Mouse (Mus musculus) MEL (cell line): ENCODE results near the gene Tmem239. TPM values are rescaled to one million over a fixed set of nuclear protein-coding genes. Genes with fewer than 3 reads are reported as not detected.
A peak's percentile ranks its signal among the peaks of the same experiment; 100 is the strongest.

Experiments
- DNase-seq: peaks from one replicate; pipeline ENCODE4 v3.0.0; 2011; ENCODE audit warnings: low read depth, low spot score
- H3K27ac ChIP-seq: 2 replicates; pipeline ENCODE4 v1.5.1; 2012; ENCODE audit warnings: low read depth, mild to moderate bottlenecking, control low read depth, low read length, moderate library complexity; ENCODE audit not compliant: control insufficient read depth
- H3K27me3 ChIP-seq, 2 experiments: fragments of 150-350 bp in 1 of 2; sonication (generic) in 1 of 2; 2 replicates each; pipeline ENCODE4 v1.6.1; 2012; ENCODE audit warnings: low read length in 2 of 2, mild to moderate bottlenecking in 2 of 2, improper control_type of control experiment in 1 of 2, moderate library complexity in 1 of 2; ENCODE audit not compliant: insufficient read depth in 2 of 2, control insufficient read depth in 1 of 2
- H3K36me3 ChIP-seq, 2 experiments: 2 replicates each; pipeline ENCODE4 v1.6.1; 2012 to 2014; ENCODE audit warnings: low read length in 2 of 2, improper control_type of control experiment in 1 of 2, inconsistent platforms in 1 of 2, mild to moderate bottlenecking in 1 of 2; ENCODE audit not compliant: insufficient read depth in 2 of 2, control insufficient read depth in 1 of 2
- H3K4me1 ChIP-seq, 2 experiments: fragments of 150-350 bp in 1 of 2; sonication (generic) in 1 of 2; 2 replicates each; pipeline ENCODE4 v1.6.1; 2012; ENCODE audit warnings: low read length in 2 of 2, improper control_type of control experiment in 1 of 2, mild to moderate bottlenecking in 1 of 2; ENCODE audit not compliant: insufficient read depth in 2 of 2, control insufficient read depth in 1 of 2
- H3K4me3 ChIP-seq, 2 experiments: fragments of 150-350 bp in 1 of 2; sonication (generic) in 1 of 2; 2 replicates each; pipeline ENCODE4 v1.5.1; 2012; ENCODE audit warnings: low read depth in 2 of 2, low read length in 2 of 2, mild to moderate bottlenecking in 2 of 2, moderate library complexity in 2 of 2, control low read depth in 1 of 2, improper control_type of control experiment in 1 of 2; ENCODE audit not compliant: control insufficient read depth in 1 of 2, insufficient read depth in 1 of 2
- H3K79me2 ChIP-seq: 2 replicates; pipeline ENCODE4 v1.6.1; 2012; ENCODE audit warnings: mild to moderate bottlenecking, low read length, moderate library complexity; ENCODE audit not compliant: control insufficient read depth, poor library complexity, insufficient read depth
- H3K9ac ChIP-seq: 2 replicates; pipeline ENCODE4 v1.6.1; 2012; ENCODE audit warnings: low read depth, mild to moderate bottlenecking, control low read depth, low read length, moderate library complexity; ENCODE audit not compliant: control insufficient read depth, poor library complexity, severe bottlenecking
- H3K9me3 ChIP-seq: fragments of 150-350 bp; sonication (generic); replicated peaks from 2 replicates; pipeline ENCODE4 v1.6.1; 2012; ENCODE audit warnings: mild to moderate bottlenecking, low read length, improper control_type of control experiment, moderate library complexity; ENCODE audit not compliant: insufficient read depth
- BHLHE40 ChIP-seq: IDR thresholded peaks from 2 replicates; pipeline ENCODE4 v1.6.1; 2012; ENCODE audit warnings: low read depth, mild to moderate bottlenecking, inconsistent platforms, low read length, improper control_type of control experiment, borderline replicate concordance
- CTCF ChIP-seq, 3 experiments: IDR thresholded peaks in 2 of 3; conservative IDR thresholded peaks in 1 of 3; 2 replicates each; pipeline ENCODE4 v1.5.1; 2011 to 2012; ENCODE audit warnings: low read length in 3 of 3, low read depth in 2 of 3, mild to moderate bottlenecking in 2 of 3, improper control_type of control experiment in 1 of 3, inconsistent platforms in 1 of 3, mixed read lengths in 1 of 3, moderate library complexity in 1 of 3; ENCODE audit not compliant: control insufficient read depth in 1 of 3, insufficient read depth in 1 of 3, poor library complexity in 1 of 3, severe bottlenecking in 1 of 3
- E2F4 ChIP-seq: IDR thresholded peaks from 2 replicates; pipeline ENCODE4 v1.6.1; 2011; ENCODE audit warnings: low read depth, low read length, improper control_type of control experiment, borderline replicate concordance
- ETS1 ChIP-seq: IDR thresholded peaks from 2 replicates; pipeline ENCODE4 v1.6.1; 2012; ENCODE audit warnings: low read depth, mild to moderate bottlenecking, inconsistent platforms, low read length, improper control_type of control experiment, moderate library complexity
- GATA1 ChIP-seq: IDR thresholded peaks from 2 replicates; pipeline ENCODE4 v1.6.1; 2011; ENCODE audit warnings: low read depth, low read length, improper control_type of control experiment
- HCFC1 ChIP-seq: IDR thresholded peaks from 2 replicates; pipeline ENCODE4 v1.6.1; 2012; ENCODE audit warnings: low read depth, mild to moderate bottlenecking, inconsistent platforms, low read length, improper control_type of control experiment, moderate library complexity
- JUND ChIP-seq: IDR thresholded peaks from 2 replicates; pipeline ENCODE4 v1.6.1; 2011; ENCODE audit warnings: low read depth, mild to moderate bottlenecking, improper control_type of control experiment, low read length
- MEF2A ChIP-seq: IDR thresholded peaks from 2 replicates; pipeline ENCODE4 v1.6.1; 2014; ENCODE audit warnings: low read depth, mild to moderate bottlenecking, inconsistent platforms, low read length, improper control_type of control experiment; ENCODE audit not compliant: poor library complexity, insufficient replicate concordance, severe bottlenecking; ENCODE audit errors: extremely low read depth
- MXI1 ChIP-seq: IDR thresholded peaks from 2 replicates; pipeline ENCODE4 v1.6.1; 2011; ENCODE audit warnings: mild to moderate bottlenecking, low read depth, low read length, improper control_type of control experiment
- MYB ChIP-seq: IDR thresholded peaks from 2 replicates; pipeline ENCODE4 v1.6.1; 2011; ENCODE audit warnings: mild to moderate bottlenecking, low read depth, low read length, improper control_type of control experiment
- MYC ChIP-seq: IDR thresholded peaks from 2 replicates; pipeline ENCODE4 v1.6.1; 2011; ENCODE audit warnings: low read depth, mild to moderate bottlenecking, low read length, improper control_type of control experiment, moderate library complexity
- RAD21 ChIP-seq: IDR thresholded peaks from 2 replicates; pipeline ENCODE4 v1.6.1; 2011; ENCODE audit warnings: mild to moderate bottlenecking, low read depth, low read length, improper control_type of control experiment
- TAL1 ChIP-seq: IDR thresholded peaks from 2 replicates; pipeline ENCODE4 v1.6.1; 2012; ENCODE audit warnings: mild to moderate bottlenecking, inconsistent platforms, low read length, moderate library complexity, mixed read lengths
- TCF12 ChIP-seq: IDR thresholded peaks from 2 replicates; pipeline ENCODE4 v1.6.1; 2014; ENCODE audit warnings: low read depth, mild to moderate bottlenecking, inconsistent platforms, low read length, improper control_type of control experiment, moderate library complexity
- ZC3H11A ChIP-seq: IDR thresholded peaks from 2 replicates; pipeline ENCODE4 v1.6.1; 2012; ENCODE audit warnings: low read depth, mild to moderate bottlenecking, inconsistent platforms, low read length, improper control_type of control experiment
- ZNF384 ChIP-seq: IDR thresholded peaks from 2 replicates; pipeline ENCODE4 v1.6.1; 2012; ENCODE audit warnings: low read depth, mild to moderate bottlenecking, inconsistent platforms, low read length, improper control_type of control experiment
- polyA plus RNA-seq, 2 experiments: library from polyadenylated mRNA; stranded (reverse) in 1 of 2; unstranded in 1 of 2; fragments of >175 nt in 1 of 2; fragments of >200 nt in 1 of 2; gene quantifications; 2 replicates each; pipeline versions ENCODE4 v1.2.1 to v1.2.4; 2012; ENCODE audit warnings: low replicate concordance in 2 of 2, low read depth in 1 of 2; ENCODE audit not compliant: insufficient read length in 2 of 2, insufficient read depth in 1 of 2, missing spikeins in 1 of 2
- total RNA-seq: library from RNA; depleted of rRNA; stranded (reverse); fragments of 300-350 nt; gene quantifications from 2 replicates; pipeline ENCODE4 v1.2.3, GENCODE M21; 2012

Tmem239 gene
- total and polyA plus RNA-seq, 3 experiments, result 0.11 TPM; not detected in 2

DNA sequence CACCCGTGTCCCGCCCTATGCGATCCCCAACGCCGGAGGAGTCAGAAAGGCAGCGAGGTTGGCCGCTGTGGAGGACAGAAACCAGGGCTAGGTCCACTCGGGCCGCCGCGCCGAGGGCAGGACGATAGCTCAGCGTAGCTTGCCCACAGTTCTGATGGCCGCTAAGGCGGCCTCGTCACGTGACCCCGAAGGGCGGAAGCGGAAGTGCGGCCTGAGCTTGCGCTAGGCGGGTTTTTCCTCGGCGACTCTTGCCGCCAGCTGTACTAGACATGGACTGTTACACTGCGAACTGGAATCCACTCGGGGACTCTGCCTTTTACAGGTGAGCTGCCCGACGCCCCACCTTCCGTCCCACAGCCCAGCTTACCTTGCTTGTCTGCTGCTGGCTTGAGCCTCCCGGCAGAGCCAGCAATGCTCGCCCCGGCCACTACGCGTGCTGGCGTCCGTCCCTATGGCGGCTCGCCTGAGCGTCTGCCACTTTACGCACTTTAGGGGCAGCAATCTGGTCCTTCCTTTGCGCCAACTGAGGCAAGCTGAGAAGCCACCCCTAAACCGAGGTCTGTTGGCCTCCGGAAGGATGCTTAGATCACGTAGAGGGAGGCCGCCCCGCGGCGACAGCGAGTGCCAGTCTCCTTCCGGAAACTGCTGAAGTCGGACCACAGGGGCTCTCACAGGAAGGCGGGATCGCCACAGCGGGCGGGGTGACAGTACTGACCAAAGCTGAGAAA, 18.0 kb downstream of the Tmem239 start, which contains the start of the genes Vps16 and Pced1a (continued):
- TF ChIP-seq CTCF (IDR thresholded peaks at IDR 0.05 in 2 of 3, conservative IDR thresholded peaks at IDR 0.05 in 1 of 3; ENCODE audit: control insufficient read depth in 1 of 3, insufficient read depth in 1 of 3, low read depth in 2 of 3, low read length in 3 of 3, poor library complexity in 1 of 3, severe bottlenecking in 1 of 3) (peak in 2 of 3 experiments; percentile 6 to 19; a peak in 3 of 6 replicates), MYC (peak; percentile 71)

- peaks cover 20 to 34% of the 10 kb centered on the region in 2 experiments for H3K4me1 ChIP-seq
- peaks cover 1 to 37% of the 10 kb centered on the region in 2 experiments; a peak in 3 of 4 replicates for H3K36me3 ChIP-seq
- H3K27ac ChIP-seq, result peak overlapping the region; percentile 76
- no peaks in the 10 kb centered on the region for H3K27me3 ChIP-seq
- DNase-seq, result no peak
- H3K9ac ChIP-seq, result peak overlapping the region; percentile 92
- TF ChIP-seq RAD21 (peak; percentile 39), CTCF (IDR thresholded peaks at IDR 0.05 in 2 of 3, conservative IDR thresholded peaks at IDR 0.05 in 1 of 3; ENCODE audit: control insufficient read depth in 1 of 3, insufficient read depth in 1 of 3, low read depth in 2 of 3, low read length in 3 of 3, poor library complexity in 1 of 3, severe bottlenecking in 1 of 3) (peak in 1 of 3 experiments; percentile 32; a peak in 2 of 6 replicates), ZC3H11A (0 out of 2 replicates have a peak, but pooled peaks have one; percentile 18), TCF12 (no peak), GATA1 (peak; percentile 12; the same call in 1 of the 2 replicates)
- no peaks in the 10 kb centered on the region for H3K9me3 ChIP-seq
- H3K79me2 ChIP-seq, result peaks cover 47% of the 10 kb centered on the region
- H3K4me3 ChIP-seq, result peak overlapping the region; percentile 76 to 81
Measured at GRCm38 (mm10) chr2:130425112-130425511, 18.8 kb downstream of the Tmem239 start.

- DNase-seq, result no peak
- peak overlapping the region; percentile 18; the same call in 1 of the 2 replicates for H3K27ac ChIP-seq
- peaks cover 5 to 36% of the 10 kb centered on the region in 2 experiments for H3K36me3 ChIP-seq
- TF ChIP-seq RAD21 (no peak), JUND (no peak), MXI1 (no peak), ZNF384 (no peak), TAL1 (no peak), MYB (no peak), E2F4 (no peak), ETS1 (no peak), GATA1 (no peak), MEF2A (no peak), BHLHE40 (no peak), HCFC1 (no peak)
- TF ChIP-seq, all 39 proteins: peak for 0
- no peaks in the 10 kb centered on the region for H3K27me3 ChIP-seq
- H3K9me3 ChIP-seq, result no peaks in the 10 kb centered on the region
- peaks cover 25 to 26% of the 10 kb centered on the region in 2 experiments for H3K4me1 ChIP-seq
- peaks cover 52% of the 10 kb centered on the region for H3K79me2 ChIP-seq
- H3K9ac ChIP-seq, result no peak overlapping the region
- no peak overlapping the region for H3K4me3 ChIP-seq
Measured at GRCm38 (mm10) chr2:130429851-130430250, 23.6 kb downstream of the Tmem239 start.
